Mouse (Mus musculus) olfactory bulb, adult 2 months (tissue): ENCODE data around the gene Spem2.

Experiments used
- CTCF ChIP-seq: fragments of 200-500 bp; IDR thresholded peaks from 2 replicates; pipeline ENCODE4 v1.5.1; 2012; ENCODE audit warnings: low read depth, mild to moderate bottlenecking, low read length, moderate library complexity; ENCODE audit not compliant: insufficient read depth
- POLR2A ChIP-seq: fragments of 200-500 bp; IDR thresholded peaks from 2 replicates; pipeline ENCODE4 v1.6.1; 2012; ENCODE audit warnings: mild to moderate bottlenecking, low read depth, low read length, moderate library complexity; ENCODE audit not compliant: insufficient read depth

DNA sequence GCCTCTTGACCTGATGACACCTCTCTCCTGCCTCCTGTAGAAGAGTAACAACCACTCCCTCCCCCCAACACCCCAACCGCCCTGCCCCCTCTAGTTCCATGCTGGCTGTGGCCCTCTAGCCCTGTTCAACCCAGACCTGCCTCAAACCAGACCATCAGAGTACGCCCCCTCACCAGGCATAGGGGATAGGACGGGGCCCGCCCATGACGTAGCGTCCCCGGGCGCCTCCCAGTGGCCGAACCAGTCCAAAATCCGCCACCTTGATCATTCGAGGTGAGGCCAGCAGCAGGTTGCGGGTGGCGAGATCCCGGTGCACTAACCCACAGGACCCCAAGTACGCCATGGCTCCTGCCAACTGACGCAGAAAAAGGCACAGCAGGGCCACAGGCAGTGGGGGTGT, 37.1 kb upstream of the Spem2 start:
- TF ChIP-seq CTCF, result no peak
- no peak for TF ChIP-seq POLR2A
